Mouse (Mus musculus): ENCODE measurements around the gene Gsta4. TPM values are rescaled to one million over a fixed set of nuclear protein-coding genes. Genes with fewer than 3 reads are reported as not detected.
"Not testable (repeated sequence)": the region's sequence is repeated elsewhere in the genome, so short reads cannot be mapped to it uniquely, and the experiment has no call there.

Gsta4 gene
- total and polyA plus RNA-seq, 2 experiments from 2014 or later: 12.6 to 31.0 TPM

DNA sequence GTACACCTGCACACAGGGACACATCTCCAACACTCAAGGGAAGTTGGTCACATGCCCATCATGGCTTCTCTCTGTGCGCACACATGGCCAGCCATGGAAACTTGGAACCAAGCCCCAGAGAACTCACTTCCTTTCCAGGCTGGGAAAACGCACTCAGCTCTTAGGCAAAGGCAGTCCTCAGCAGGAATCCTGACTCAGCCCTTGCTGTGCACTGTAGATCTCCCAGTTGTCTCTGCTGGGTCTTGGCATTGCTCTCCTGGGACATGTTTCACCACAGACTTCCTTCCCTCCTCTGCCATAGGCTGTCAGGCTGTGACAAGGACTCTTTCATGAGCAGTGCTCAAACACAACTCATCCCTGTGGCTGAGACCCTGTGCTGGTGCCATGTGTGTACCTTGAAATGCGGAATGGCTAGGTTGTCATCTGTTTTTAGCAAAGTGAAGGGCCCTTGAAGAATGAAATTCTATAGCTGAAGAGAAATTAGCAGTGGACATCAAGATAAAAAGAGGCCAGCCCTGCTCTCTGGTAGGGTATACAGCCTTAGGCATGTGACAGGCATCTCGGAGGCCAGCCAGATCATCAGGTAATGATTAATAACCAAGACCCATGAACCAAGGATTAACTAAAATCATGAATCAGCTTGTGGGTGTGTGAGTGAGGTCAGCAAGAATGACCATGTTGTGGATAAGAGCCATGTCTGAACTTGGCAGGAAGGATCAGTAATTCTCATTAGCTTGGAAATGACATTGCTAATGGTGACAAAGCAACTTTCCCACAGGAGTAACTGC lies 73.3 kb downstream of the Gsta4 start:
- not testable (repeated sequence) for H3K4me3 ChIP-seq (ENCODE audit: low read depth, low read length); H3K27me3 ChIP-seq (ENCODE audit: insufficient read depth, low read length); H3K27ac ChIP-seq (ENCODE audit: low read depth, low read length); H3K9ac ChIP-seq; H3K4me1 ChIP-seq (ENCODE audit: insufficient read depth); H3K36me3 ChIP-seq (ENCODE audit: insufficient read depth); H3K9me3 ChIP-seq (ENCODE audit: low read length); ATAC-seq; H3K4me2 ChIP-seq (ENCODE audit: low read depth)
- DNase-seq: peak; percentile 25
- WGBS: 69% methylated on average over 4 of the region's 4 CpGs

DNA sequence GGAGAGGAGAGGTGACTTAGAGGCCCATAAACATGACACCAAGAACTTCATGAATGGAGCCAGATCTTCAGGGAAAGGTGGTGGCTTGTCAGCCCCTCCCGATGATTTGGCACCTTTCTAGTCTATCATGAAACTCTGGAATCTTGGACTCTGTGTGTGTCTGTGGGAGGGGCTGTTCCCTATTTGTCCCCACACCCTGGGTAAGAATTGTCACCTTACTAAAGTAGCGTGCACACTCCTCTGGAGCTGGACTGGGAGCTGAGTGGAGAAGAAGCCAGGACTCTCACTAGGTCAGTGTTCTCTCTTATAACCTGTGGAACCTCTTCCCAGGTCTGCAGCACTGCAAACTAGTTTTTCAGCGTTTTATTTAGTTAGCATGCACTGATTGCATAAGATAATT lies 74.3 kb downstream of the Gsta4 start, which contains the start of gene Gm3776:
Gene Gm3776 (plus strand): TSS at position 216 of the 400 bp plus-strand sequence.
- not testable (repeated sequence) for H3K27ac ChIP-seq (ENCODE audit: low read depth, low read length); H3K27me3 ChIP-seq (ENCODE audit: insufficient read depth, low read length); ATAC-seq; H3K9me3 ChIP-seq (ENCODE audit: low read length); H3K4me3 ChIP-seq (ENCODE audit: low read depth, low read length); H3K36me3 ChIP-seq (ENCODE audit: insufficient read depth); H3K4me2 ChIP-seq (ENCODE audit: low read depth); H3K4me1 ChIP-seq (ENCODE audit: insufficient read depth); H3K9ac ChIP-seq; DNase-seq
- WGBS: 81% methylated on average over 1 of the region's 3 CpGs

Other genes with a start within 250 kb of the Gsta4 start
- not detected in 2 replicates for gene Gcm1, start 130.8 kb upstream of the Gsta4 start, total RNA-seq (2014; rRNA removed)
- gene Gcm1, start 130.8 kb upstream of the Gsta4 start, polyA plus RNA-seq (2015; fragmentation: Nextera tagmentation; extraction: Ambion mirVana): not detected in 2 replicates
- 90.3 and 91.5 TPM in 2 replicates for gene Fbxo9, start 73.7 kb upstream of the Gsta4 start, total RNA-seq (2014; rRNA removed)
- 62.3 and 72.6 TPM in 2 replicates for gene Fbxo9, start 73.7 kb upstream of the Gsta4 start, polyA plus RNA-seq (2015; fragmentation: Nextera tagmentation; extraction: Ambion mirVana)
- gene Ick, start 73.6 kb upstream of the Gsta4 start, total RNA-seq (2014; rRNA removed): 39.2 and 39.7 TPM in 2 replicates
- gene Ick, start 73.6 kb upstream of the Gsta4 start, polyA plus RNA-seq (2015; fragmentation: Nextera tagmentation; extraction: Ambion mirVana): 33.9 and 36.3 TPM in 2 replicates
- not detected in 2 replicates for gene Gsta1, start 47.9 kb downstream of the Gsta4 start, total RNA-seq (2014; rRNA removed)
- not detected in 2 replicates for gene Gsta1, start 47.9 kb downstream of the Gsta4 start, polyA plus RNA-seq (2015; fragmentation: Nextera tagmentation; extraction: Ambion mirVana)
- gene Gm3776, start 74.4 kb downstream of the Gsta4 start, total RNA-seq (2014; rRNA removed): not detected in 2 replicates
- 0.23 TPM in 1 of 2 replicates, not detected in the other for gene Gm3776, start 74.4 kb downstream of the Gsta4 start, polyA plus RNA-seq (2015; fragmentation: Nextera tagmentation; extraction: Ambion mirVana)
- gene Gm10639, start 107.1 kb downstream of the Gsta4 start, total RNA-seq (2014; rRNA removed): not detected in 2 replicates
- gene Gm10639, start 107.1 kb downstream of the Gsta4 start, polyA plus RNA-seq (2015; fragmentation: Nextera tagmentation; extraction: Ambion mirVana): not detected in 2 replicates
- gene Omt2a, start 132.0 kb downstream of the Gsta4 start, total RNA-seq (2014; rRNA removed): not detected in 2 replicates
- gene Omt2a, start 132.0 kb downstream of the Gsta4 start, polyA plus RNA-seq (2015; fragmentation: Nextera tagmentation; extraction: Ambion mirVana): not detected in 2 replicates
- gene Omt2b, start 144.8 kb downstream of the Gsta4 start, total RNA-seq (2014; rRNA removed): not detected in 2 replicates
- gene Omt2b, start 144.8 kb downstream of the Gsta4 start, polyA plus RNA-seq (2015; fragmentation: Nextera tagmentation; extraction: Ambion mirVana): not detected in 2 replicates
- gene Gsta2, start 173.0 kb downstream of the Gsta4 start, total RNA-seq (2014; rRNA removed): not detected in 2 replicates
- gene Gsta2, start 173.0 kb downstream of the Gsta4 start, polyA plus RNA-seq (2015; fragmentation: Nextera tagmentation; extraction: Ambion mirVana): not detected in 2 replicates
- 2.2 and 3.3 TPM in 2 replicates for gene Dppa5a, start 185.4 kb downstream of the Gsta4 start, total RNA-seq (2014; rRNA removed)
- gene Dppa5a, start 185.4 kb downstream of the Gsta4 start, polyA plus RNA-seq (2015; fragmentation: Nextera tagmentation; extraction: Ambion mirVana): 4.9 and 6.9 TPM in 2 replicates
- 3.5 and 5.1 TPM in 2 replicates for gene Ooep, start 196.0 kb downstream of the Gsta4 start, total RNA-seq (2014; rRNA removed)
- 4.2 and 5.2 TPM in 2 replicates for gene Ooep, start 196.0 kb downstream of the Gsta4 start, polyA plus RNA-seq (2015; fragmentation: Nextera tagmentation; extraction: Ambion mirVana)
- gene Ddx43, start 213.0 kb downstream of the Gsta4 start, total RNA-seq (2014; rRNA removed): 0.33 and 0.85 TPM in 2 replicates
- gene Ddx43, start 213.0 kb downstream of the Gsta4 start, polyA plus RNA-seq (2015; fragmentation: Nextera tagmentation; extraction: Ambion mirVana): 0.23 and 0.29 TPM in 2 replicates